Mouse (Mus musculus) brain, adult 10 weeks (tissue): ENCODE data around the gene Spic. TPM values are rescaled to one million over a fixed set of nuclear protein-coding genes. Genes with fewer than 3 reads are reported as not detected.

Experiments
- polyA plus RNA-seq: library from polyadenylated mRNA; stranded (reverse); fragments of 350-450 nt; fragmentation: Illumina TruSeq; extraction: RNeasy Lipid Tissue Mini Kit (QIAGEN cat#74804); gene quantifications from one replicate; pipeline ENCODE4 v1.2.3, GENCODE M21; 2015; ENCODE audit warnings: low read depth, low replicate concordance

Spic gene
- not detected for polyA plus RNA-seq

GRCm38 (mm10) chr10:88684925-88685324, at the start of gene Spic:
Gene Spic, minus strand, starts transcription at chr10:88685015.

DNA sequence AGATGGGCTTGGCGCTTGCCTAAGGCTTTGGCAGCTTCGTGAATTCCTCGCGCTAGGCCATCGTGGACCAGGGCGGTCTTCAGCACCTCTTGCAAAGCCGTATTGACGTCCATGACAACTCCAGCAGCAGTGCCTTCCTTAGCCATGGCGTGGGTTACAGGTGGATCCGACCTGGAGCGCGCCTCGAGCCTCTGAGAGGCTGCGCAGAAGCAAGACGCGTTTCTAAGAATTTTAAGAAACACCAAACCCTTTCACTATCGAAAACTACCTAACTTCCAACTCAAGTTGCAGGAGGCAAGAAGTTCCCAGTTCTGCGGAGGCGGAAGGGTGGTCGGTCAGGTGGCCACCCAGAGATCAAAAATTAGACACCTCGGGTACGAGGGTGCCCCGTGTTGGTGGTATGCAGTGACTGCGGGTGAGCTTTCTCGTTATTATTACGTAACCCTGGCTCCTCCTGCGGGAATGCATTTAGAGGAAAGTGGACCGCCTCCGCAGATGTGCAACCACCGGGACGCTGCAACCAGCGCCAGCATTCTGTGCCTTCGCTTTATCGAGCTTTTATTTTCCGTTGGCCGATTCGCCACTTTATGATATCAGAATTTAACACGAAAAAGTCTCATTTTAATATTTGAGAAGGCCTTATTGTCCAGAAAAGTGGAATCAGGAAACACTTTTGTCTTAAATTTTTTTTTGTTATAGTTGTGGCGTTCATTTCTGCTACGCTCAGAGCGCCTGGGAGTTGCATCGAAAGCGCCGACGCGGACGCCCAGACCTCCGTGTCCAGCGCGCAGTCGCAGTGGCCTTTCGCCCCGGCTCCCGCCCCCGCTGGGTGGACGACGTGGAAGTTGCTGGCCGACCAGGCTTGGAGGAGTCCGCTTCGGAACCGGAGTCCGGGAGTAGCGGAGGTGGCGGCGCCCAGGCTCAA, 46.0 kb upstream of the Spic start, which contains the start of gene Arl1:
Arl1 (plus strand) TSS at position 288 of the 925 bp plus-strand sequence.

Other genes with a start within 250 kb of the Spic start
- 0.57 TPM for gene Sycp3, start 225.4 kb downstream of the Spic start, polyA plus RNA-seq
- 58.2 TPM for gene Chpt1, start 180.9 kb downstream of the Spic start, polyA plus RNA-seq
- gene Mybpc1, start 79.9 kb downstream of the Spic start, polyA plus RNA-seq, result 4.7 TPM
- 217 TPM for gene Arl1, start 45.8 kb upstream of the Spic start, polyA plus RNA-seq
- gene Utp20, start 141.8 kb upstream of the Spic start, polyA plus RNA-seq, result 11.0 TPM
- gene Slc5a8, start 201.0 kb upstream of the Spic start, polyA plus RNA-seq, result 0.10 TPM